Mouse (Mus musculus) intestine, embryonic 15.5 days (tissue): Measurements from ENCODE around the gene Osbpl10. TPM values are rescaled to one million over a fixed set of nuclear protein-coding genes. Genes with fewer than 3 reads are reported as not detected.

ENCODE experiments used
- ATAC-seq: fragments of 200-750 bp; cut with Nextera tagmentation; 2 replicates; pipeline ENCODE4 v1.8.0; 2017; ENCODE audit warnings: moderate TSS enrichment, moderate library complexity
- H3K27ac ChIP-seq: fragments of 300-500 bp; sonication (generic); 2 replicates; pipeline ENCODE4 v1.5.1; 2015; ENCODE audit warnings: mild to moderate bottlenecking, inconsistent platforms
- H3K27me3 ChIP-seq: fragments of 300-500 bp; sonication (generic); replicated peaks from 2 replicates; pipeline ENCODE4 v1.6.1; 2015; ENCODE audit warnings: inconsistent platforms
- H3K36me3 ChIP-seq: fragments of 300-500 bp; sonication (generic); 2 replicates; pipeline ENCODE4 v1.6.1; 2015; ENCODE audit warnings: inconsistent platforms
- H3K4me1 ChIP-seq: fragments of 300-500 bp; sonication (generic); replicated peaks from 2 replicates; pipeline ENCODE4 v1.6.1; 2015; ENCODE audit warnings: inconsistent platforms
- H3K4me2 ChIP-seq: fragments of 300-500 bp; sonication (generic); replicated peaks from 2 replicates; pipeline ENCODE4 v1.6.1; 2015; ENCODE audit warnings: mild to moderate bottlenecking, inconsistent platforms
- H3K4me3 ChIP-seq: fragments of 300-500 bp; sonication (generic); replicated peaks from 2 replicates; pipeline ENCODE4 v1.5.1; 2015; ENCODE audit warnings: inconsistent platforms
- H3K9ac ChIP-seq: fragments of 300-500 bp; sonication (generic); 2 replicates; pipeline ENCODE4 v1.6.1; 2015; ENCODE audit warnings: inconsistent platforms
- H3K9me3 ChIP-seq: fragments of 300-500 bp; sonication (generic); 2 replicates; pipeline ENCODE4 v1.6.1; 2016; ENCODE audit warnings: inconsistent platforms
- WGBS: fragments of 180-500 bp; shearing (Covaris S2); methylation state at CpG from one replicate; pipeline ENCODE4 v1.1.7; 2015; 5-methylcytosine and 5-hydroxymethylcytosine counted together
- polyA plus RNA-seq: library from polyadenylated mRNA; unstranded; fragments of >200 nt; fragmentation: Nextera tagmentation; extraction: Ambion mirVana; gene quantifications from 2 replicates; pipeline ENCODE4 v1.2.1, GENCODE M21; 2015

The Osbpl10 gene
- polyA plus RNA-seq, 1 experiment from 2014 or later = 2.5 TPM

GRCm38 (mm10) chr9:115120276-115120675 lies 141.9 kb downstream of the Osbpl10 start:
- Histone ChIP-seq H3K27ac (0 out of 2 replicates have a peak overlapping the region, but pooled peaks have one; percentile 27), H3K9me3 (no peaks in the 10 kb centered on the region), H3K9ac (no peak overlapping the region), H3K27me3 (no peaks in the 10 kb centered on the region), H3K36me3 (no peaks in the 10 kb centered on the region), H3K4me2 (no peak overlapping the region), H3K4me3 (no peak overlapping the region), H3K4me1 (peaks cover 16% of the 10 kb centered on the region)
- no peak for ATAC-seq
- WGBS = 72% methylated on average over 5 of the region's 5 CpGs

- Histone ChIP-seq H3K4me1 (peaks cover 16% of the 10 kb centered on the region), H3K9me3 (no peaks in the 10 kb centered on the region), H3K27ac (0 out of 2 replicates have a peak overlapping the region, but pooled peaks have one; percentile 27), H3K27me3 (no peaks in the 10 kb centered on the region), H3K4me2 (no peak overlapping the region), H3K4me3 (no peak overlapping the region), H3K36me3 (no peaks in the 10 kb centered on the region), H3K9ac (no peak overlapping the region)
- 60% methylated on average over 17 of the region's 17 CpGs for WGBS
- peak; percentile 28; the same call in 1 of the 2 replicates for ATAC-seq
Measured at GRCm38 (mm10) chr9:115120678-115121224, 142.4 kb downstream of the Osbpl10 start.

GRCm38 (mm10) chr9:115127342-115127741 lies 149.0 kb downstream of the Osbpl10 start:
- WGBS = 71% methylated on average over 10 of the region's 10 CpGs
- Histone ChIP-seq H3K27ac (no peak overlapping the region), H3K4me2 (no peak overlapping the region), H3K4me1 (no peaks in the 10 kb centered on the region), H3K36me3 (no peaks in the 10 kb centered on the region), H3K9me3 (no peaks in the 10 kb centered on the region), H3K4me3 (no peak overlapping the region), H3K9ac (no peak overlapping the region), H3K27me3 (no peaks in the 10 kb centered on the region)
- no peak for ATAC-seq

GRCm38 (mm10) chr9:115133926-115134325 lies 155.6 kb downstream of the Osbpl10 start:
- H3K4me2 ChIP-seq = no peak overlapping the region
- no peaks in the 10 kb centered on the region for H3K9me3 ChIP-seq
- H3K4me1 ChIP-seq = no peaks in the 10 kb centered on the region
- 53% methylated on average over 2 of the region's 2 CpGs for WGBS
- H3K4me3 ChIP-seq = no peak overlapping the region
- no peak overlapping the region for H3K9ac ChIP-seq
- ATAC-seq = no peak
- no peaks in the 10 kb centered on the region for H3K36me3 ChIP-seq
- no peak overlapping the region for H3K27ac ChIP-seq
- H3K27me3 ChIP-seq = no peaks in the 10 kb centered on the region

- H3K36me3 ChIP-seq = no peaks in the 10 kb centered on the region
- no peak overlapping the region for H3K9ac ChIP-seq
- no peaks in the 10 kb centered on the region for H3K9me3 ChIP-seq
- WGBS = 66% methylated on average over 4 of the region's 4 CpGs
- H3K4me2 ChIP-seq = no peak overlapping the region
- no peak overlapping the region for H3K27ac ChIP-seq
- H3K4me3 ChIP-seq = no peak overlapping the region
- H3K4me1 ChIP-seq = no peaks in the 10 kb centered on the region
- ATAC-seq = no peak
- H3K27me3 ChIP-seq = no peaks in the 10 kb centered on the region
Measured at GRCm38 (mm10) chr9:115134736-115135135, 156.4 kb downstream of the Osbpl10 start.

- Histone ChIP-seq H3K27me3 (no peaks in the 10 kb centered on the region), H3K36me3 (no peaks in the 10 kb centered on the region), H3K4me3 (no peak overlapping the region), H3K4me2 (no peak overlapping the region), H3K9me3 (no peaks in the 10 kb centered on the region), H3K27ac (no peak overlapping the region), H3K4me1 (no peaks in the 10 kb centered on the region), H3K9ac (no peak overlapping the region)
- ATAC-seq = no peak
- WGBS = 75% methylated on average over 8 of the region's 8 CpGs
Measured at GRCm38 (mm10) chr9:115135352-115135751, 157.0 kb downstream of the Osbpl10 start.

- ATAC-seq = no peak
- H3K4me2 ChIP-seq = no peak overlapping the region
Measured at GRCm38 (mm10) chr9:115137858-115138257, 159.5 kb downstream of the Osbpl10 start.

GRCm38 (mm10) chr9:115139597-115140332 lies 161.4 kb downstream of the Osbpl10 start:
- WGBS = 52% methylated on average over 14 of the region's 14 CpGs
- Histone ChIP-seq H3K27me3 (no peaks in the 10 kb centered on the region), H3K4me3 (no peak overlapping the region), H3K4me2 (no peak overlapping the region), H3K27ac (no peak overlapping the region), H3K4me1 (no peaks in the 10 kb centered on the region), H3K36me3 (no peaks in the 10 kb centered on the region), H3K9me3 (no peaks in the 10 kb centered on the region), H3K9ac (no peak overlapping the region)
- peak; percentile 65 for ATAC-seq

More at GRCm38 (mm10) chr9:115137858-115138257, 159.5 kb downstream of the Osbpl10 start:
- no peak overlapping the region for H3K9ac ChIP-seq
- H3K4me3 ChIP-seq = no peak overlapping the region
- no peaks in the 10 kb centered on the region for H3K36me3 ChIP-seq
- H3K27me3 ChIP-seq = no peaks in the 10 kb centered on the region
- H3K4me1 ChIP-seq = no peaks in the 10 kb centered on the region
- WGBS = 60% methylated on average over 3 of the region's 3 CpGs
- no peak overlapping the region for H3K27ac ChIP-seq
- H3K9me3 ChIP-seq = no peaks in the 10 kb centered on the region

- Histone ChIP-seq H3K9ac (no peak overlapping the region), H3K27ac (no peak overlapping the region), H3K4me2 (no peak overlapping the region), H3K36me3 (no peaks in the 10 kb centered on the region), H3K4me3 (no peak overlapping the region), H3K4me1 (no peaks in the 10 kb centered on the region), H3K9me3 (no peaks in the 10 kb centered on the region), H3K27me3 (no peaks in the 10 kb centered on the region)
- ATAC-seq = no peak
- 95% methylated on average over 5 of the region's 5 CpGs for WGBS
Measured at GRCm38 (mm10) chr9:115147141-115147540, 168.8 kb downstream of the Osbpl10 start.

GRCm38 (mm10) chr9:115147586-115148355 lies 169.4 kb downstream of the Osbpl10 start:
- Histone ChIP-seq H3K4me3 (no peak overlapping the region), H3K36me3 (no peaks in the 10 kb centered on the region), H3K4me2 (no peak overlapping the region), H3K27ac (no peak overlapping the region), H3K4me1 (no peaks in the 10 kb centered on the region), H3K27me3 (no peaks in the 10 kb centered on the region), H3K9ac (no peak overlapping the region), H3K9me3 (no peaks in the 10 kb centered on the region)
- WGBS = 85% methylated on average over 13 of the region's 13 CpGs
- ATAC-seq = no peak

- no peaks in the 10 kb centered on the region for H3K36me3 ChIP-seq
- H3K27me3 ChIP-seq = no peaks in the 10 kb centered on the region
- H3K4me3 ChIP-seq = no peak overlapping the region
- ATAC-seq = no peak
- no peak overlapping the region for H3K9ac ChIP-seq
- H3K9me3 ChIP-seq = no peaks in the 10 kb centered on the region
- H3K4me1 ChIP-seq = no peaks in the 10 kb centered on the region
- no peak overlapping the region for H3K4me2 ChIP-seq
- 83% methylated on average over 18 of the region's 18 CpGs for WGBS
- H3K27ac ChIP-seq = no peak overlapping the region
Measured at GRCm38 (mm10) chr9:115149011-115149756, 170.8 kb downstream of the Osbpl10 start.

GRCm38 (mm10) chr9:115161591-115161990 lies 183.2 kb downstream of the Osbpl10 start:
- H3K27me3 ChIP-seq = no peaks in the 10 kb centered on the region
- no peak overlapping the region for H3K4me3 ChIP-seq
- H3K9ac ChIP-seq = no peak overlapping the region
- H3K4me2 ChIP-seq = no peak overlapping the region
- ATAC-seq = no peak
- H3K36me3 ChIP-seq = no peaks in the 10 kb centered on the region
- WGBS = 68% methylated on average over 5 of the region's 5 CpGs
- H3K27ac ChIP-seq = no peak overlapping the region
- H3K4me1 ChIP-seq = 0 out of 2 replicates have a peak, but pooled peaks cover 3% of the 10 kb centered on the region
- no peaks in the 10 kb centered on the region for H3K9me3 ChIP-seq
